Mouse (Mus musculus): ENCODE measurements around the gene Lamb1.

GRCm38 (mm10) chr12:31228878-31229277 lies 36.2 kb upstream of the Lamb1 start:
- TF ChIP-seq CTCF (IDR thresholded peaks at IDR 0.05; ENCODE audit: control insufficient read depth, insufficient read depth, insufficient read length): no peak
- no peak for TF ChIP-seq USF1 (IDR thresholded peaks at IDR 0.05; ENCODE audit: low read depth)
- TF ChIP-seq CEBPB (IDR thresholded peaks at IDR 0.05; ENCODE audit: low read depth): no peak
- no peak for TF ChIP-seq MYOG (IDR thresholded peaks at IDR 0.05; ENCODE audit: control insufficient read depth, extremely low read depth, insufficient read length)
- no peak for TF ChIP-seq FOSL1 (IDR thresholded peaks at IDR 0.05; ENCODE audit: insufficient read depth, low read length, poor library complexity, severe bottlenecking)

Data from C2C12 (cell line).